8 mouse cellular contexts compared by ENCODE assay signal in genomic region chr1:62703158-62704116, GRCm38 (mm10). TPM values are rescaled to one million over a fixed set of nuclear protein-coding genes. Genes with fewer than 3 reads are reported as not detected.
DNase-seq lines count a peak whose midpoint lies in the region; ATAC-seq lines count a peak whose summit lies in the region.

Nrp2 (plus strand) TSS chr1:62703285.

- peak; percentile 85 for DNase-seq in R1 (ENCODE audit: low read depth, low spot score)
- DNase-seq in cerebellum, postnatal 14 days: peak; percentile 76 to 82
- DNase-seq in frontal cortex, postnatal 36 days (ENCODE audit: low spot score in 2 of 2): peak; percentile 79
- DNase-seq in layer of hippocampus, postnatal 25 days (ENCODE audit: extremely low spot score in 1 of 2, low spot score in 1 of 2): peak; percentile 66 to 76
- peak; percentile 87 for DNase-seq in lung, postnatal 25 days (ENCODE audit: low spot score)
- DNase-seq in retina, adult 2 months (ENCODE audit: low read depth, low spot score): peak; percentile 48
- peak; percentile 50 for DNase-seq in thymus, postnatal 25 days

- H3K4me1 ChIP-seq in hindbrain, embryonic 12.5 days: peaks cover 34% of the 10 kb centered on the region

- H3K36me3 ChIP-seq in hindbrain, embryonic 12.5 days: no peaks in the 10 kb centered on the region

- H3K4me3 ChIP-seq in hindbrain, embryonic 12.5 days: peak within 1 kb of the TSS; percentile 61

- peak within 1 kb of the TSS; percentile 82 for H3K9ac ChIP-seq in hindbrain, embryonic 12.5 days

- ATAC-seq in hindbrain, embryonic 12.5 days (ENCODE audit: low FRiP score): peak; percentile 84

- peaks cover 32% of the 10 kb centered on the region for H3K27me3 ChIP-seq in hindbrain, embryonic 12.5 days

- WGBS in hindbrain, embryonic 12.5 days: under 1% methylated on average over 70 of the region's 76 CpGs

- H3K4me2 ChIP-seq in hindbrain, embryonic 12.5 days (replicated peaks): peak within 1 kb of the TSS; percentile 95

- H3K27ac ChIP-seq in hindbrain, embryonic 12.5 days: peak within 1 kb of the TSS; percentile 89

- H3K9me3 ChIP-seq in hindbrain, embryonic 12.5 days (replicated peaks): no peaks in the 10 kb centered on the region

RNA-seq across cellular contexts. Expression of gene Nrp2, which starts in this region (rescaled TPM):
- polyA plus RNA-seq in hindbrain, embryonic 12.5 days (2016; fragmentation: Nextera tagmentation; extraction: Ambion mirVana): 43.8 and 45.9 TPM in 2 replicates
- total RNA-seq in layer of hippocampus, postnatal 25 days (2021): 10 to 100 TPM; 53.0 to 65.4 TPM

Comparison
In these comparisons a context has a peak if more than half of its experiments do, and no peak if none do; other contexts are left out.
1. Peak in every context shown above with its lines: DNase-seq, ATAC-seq, H3K4me3 ChIP-seq and H3K27ac ChIP-seq.